Mouse (Mus musculus) left cerebral cortex, postnatal 14 days (tissue): Measurements from ENCODE around the gene Slc26a3. TPM values are rescaled to one million over a fixed set of nuclear protein-coding genes. Genes with fewer than 3 reads are reported as not detected.
"Not testable (repeated sequence)": the region's sequence is repeated elsewhere in the genome, so short reads cannot be mapped to it uniquely, and the experiment has no call there.

Experiments
- DNase-seq, 2 experiments: peaks; one replicate each; pipeline ENCODE4 v3.0.0; 2021 to 2022; ENCODE audit warnings: low spot score in 2 of 2, mixed read lengths in 1 of 2
- intact Hi-C: fragments of 180-260 bp; cut with DNase I; formaldehyde crosslinking; loops from one replicate; pipeline ENCODE4 v1.15.1; 2025
- total RNA-seq, 2 experiments: library from RNA; stranded (reverse); gene quantifications; 2 replicates each; pipeline ENCODE4 v1.2.3; 2021

Gene Slc26a3
- total RNA-seq, 2 experiments from 2014 or later: 0.11 to 0.25 TPM

DNA sequence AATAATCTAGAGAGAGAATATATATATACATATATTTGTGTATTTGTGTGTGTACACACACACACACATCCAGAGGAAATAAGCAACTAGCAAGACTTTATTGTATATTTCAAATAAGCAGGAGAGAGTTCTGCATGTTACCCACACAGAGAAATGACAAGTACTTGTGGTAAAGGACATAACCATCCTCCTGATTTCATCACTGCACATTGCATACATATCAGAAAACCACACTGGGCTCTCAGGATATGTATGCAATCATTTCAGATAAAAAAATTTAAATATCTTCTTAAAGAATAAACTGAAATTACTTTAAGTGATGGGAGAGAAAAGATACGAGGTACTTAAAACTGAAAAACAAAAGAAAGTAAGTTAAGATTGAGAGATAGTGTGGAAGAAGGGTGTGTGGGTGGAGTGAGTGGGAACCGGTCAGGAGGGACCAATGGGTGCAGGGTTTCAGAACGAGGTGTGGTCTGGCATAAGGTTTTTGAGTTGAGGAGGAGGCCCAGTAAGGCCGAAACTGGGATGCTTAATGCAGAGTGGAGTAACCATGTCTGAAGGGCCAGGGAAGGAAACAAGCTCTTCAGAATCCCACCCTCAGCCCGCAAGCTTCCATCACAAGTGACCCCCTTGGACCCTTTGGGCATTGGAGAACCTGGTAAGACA, 14.0 kb downstream of the Slc26a3 start:
- DNase-seq: no peak
- intact Hi-C loops: no loop called here

DNA sequence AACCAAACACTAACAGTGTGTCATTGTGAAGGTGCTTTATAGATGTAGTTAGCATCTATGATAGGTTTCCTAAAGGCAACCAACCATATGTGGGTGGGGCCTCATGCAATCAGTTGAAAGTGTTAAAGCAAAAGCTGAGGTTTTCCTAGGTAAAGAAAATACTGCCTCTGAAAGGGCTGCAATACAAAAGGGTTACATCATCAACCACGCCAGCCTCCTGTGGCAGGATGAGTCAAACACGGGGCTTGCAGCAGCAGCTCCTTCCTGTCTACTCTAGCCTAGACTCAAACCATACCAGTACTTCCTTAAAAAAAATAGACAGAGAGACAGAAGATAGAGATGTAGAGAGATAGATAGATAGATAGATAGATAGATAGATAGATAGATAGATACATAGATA, 25.3 kb downstream of the Slc26a3 start:
- no peak for DNase-seq
- intact Hi-C loops: no loop called here

DNA sequence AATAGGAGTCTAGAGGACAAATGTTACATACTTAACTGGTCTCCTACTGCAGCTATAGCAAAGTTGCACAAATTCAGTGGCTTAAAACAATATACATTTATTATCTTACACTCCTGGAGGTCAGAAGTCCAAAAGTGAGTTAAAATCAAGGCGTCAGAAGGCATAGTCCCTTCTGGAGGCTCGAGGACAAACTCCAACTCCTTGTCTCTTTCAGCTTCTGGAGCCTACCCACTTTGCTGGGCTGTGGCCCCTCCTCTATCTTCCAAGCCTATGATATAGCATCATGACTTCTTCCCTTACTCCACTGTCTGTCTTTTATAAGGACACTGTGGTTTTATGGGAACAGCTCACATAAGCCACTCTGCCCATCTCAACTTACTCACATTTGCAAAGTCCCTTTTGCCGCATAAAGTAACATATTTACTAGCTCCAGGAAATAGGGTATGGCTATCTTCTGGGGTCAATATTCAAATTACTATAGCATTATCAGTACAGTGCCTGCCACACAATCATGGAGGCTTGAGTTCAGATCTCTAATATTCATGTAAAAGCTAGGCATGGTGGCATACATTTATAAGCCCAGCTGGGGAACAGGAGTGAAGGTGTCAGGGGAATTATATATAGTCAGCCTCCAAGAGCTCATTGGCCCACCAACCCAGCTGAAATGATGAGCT, 31.4 kb downstream of the Slc26a3 start:
- intact Hi-C loops: no loop called here
- DNase-seq: no peak

DNA sequence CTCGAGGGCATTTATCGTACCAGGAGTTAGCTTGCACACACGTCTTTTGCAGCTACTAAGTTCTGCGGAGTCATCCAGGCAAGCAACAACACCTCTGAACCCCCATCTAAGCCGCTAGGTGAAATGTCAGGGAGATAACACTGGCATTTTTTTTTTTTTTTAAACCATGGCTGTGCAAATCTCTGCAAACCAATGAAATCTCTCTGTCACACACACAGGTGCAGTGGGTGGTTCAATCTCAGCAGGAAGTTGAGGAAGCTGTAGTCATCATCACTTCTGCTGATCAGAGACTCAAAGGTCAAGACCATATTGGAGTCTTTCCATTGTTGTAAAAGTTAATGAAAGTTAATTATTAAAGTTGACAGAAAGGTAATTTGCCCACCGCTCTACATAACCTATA, 47.1 kb downstream of the Slc26a3 start:
- intact Hi-C loops: no loop called here
- no peak for DNase-seq

DNA sequence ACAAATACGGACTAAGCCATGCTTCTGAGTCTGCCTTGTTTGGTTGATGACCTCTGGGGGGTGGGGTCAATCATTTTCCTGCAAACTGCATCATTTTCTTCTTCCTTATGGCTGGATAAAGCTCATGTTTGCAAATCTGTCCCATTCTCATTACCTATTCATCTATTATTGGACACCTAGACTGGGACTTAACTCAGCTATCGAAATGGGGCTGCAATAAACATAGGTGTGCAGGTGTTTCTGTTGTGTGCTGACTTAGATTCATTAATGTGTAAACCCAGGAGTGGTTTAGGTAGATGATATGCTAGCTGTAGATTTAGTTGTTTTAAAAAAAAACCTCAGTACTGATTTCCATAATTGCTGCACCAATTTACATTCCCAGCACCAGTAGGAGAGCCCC, 48.9 kb downstream of the Slc26a3 start:
- intact Hi-C loops: no loop called here
- DNase-seq: no peak

DNA sequence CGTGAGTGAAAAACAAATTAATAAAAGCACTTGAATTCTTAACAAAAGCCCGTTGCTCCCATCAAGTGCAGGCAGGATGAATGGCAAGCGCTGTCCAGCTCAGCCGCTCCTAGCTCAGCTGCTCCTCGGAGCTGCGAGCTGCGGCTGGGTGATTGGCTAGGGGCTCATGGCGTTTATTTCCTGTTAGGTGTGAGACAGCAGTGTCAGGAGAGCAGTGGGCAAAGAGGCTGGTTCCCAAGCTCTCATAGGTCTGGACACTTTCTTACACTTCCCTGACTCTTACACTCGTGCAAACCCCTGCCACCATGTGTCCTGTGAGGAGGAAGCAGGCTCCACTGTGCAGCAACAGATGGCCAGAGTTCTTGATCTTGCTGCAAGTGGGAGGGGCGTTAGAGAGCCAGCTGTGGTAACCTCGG, 53.5 kb downstream of the Slc26a3 start:
- intact Hi-C loops: no loop called here
- DNase-seq: no peak

DNA sequence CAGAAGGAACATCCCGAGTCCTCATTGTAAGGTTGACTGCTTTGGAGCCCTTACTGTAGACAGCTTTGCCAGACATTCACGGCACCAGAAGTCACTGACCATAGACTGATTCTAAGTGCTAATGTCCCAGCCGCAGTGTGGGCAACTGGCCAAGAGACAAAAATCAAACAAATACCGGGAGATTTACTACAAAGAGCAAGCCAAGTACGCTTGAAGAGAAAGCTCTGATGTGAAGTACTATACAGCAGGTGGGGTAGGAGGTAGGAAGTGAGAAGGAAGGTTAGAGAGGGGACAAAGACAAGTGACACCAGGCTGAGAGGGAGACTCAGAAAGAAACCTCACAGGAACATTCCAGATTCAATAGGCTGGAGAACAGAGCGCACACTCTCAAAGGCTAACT, 54.2 kb downstream of the Slc26a3 start:
- no peak for DNase-seq
- intact Hi-C loops: no loop called here

DNA sequence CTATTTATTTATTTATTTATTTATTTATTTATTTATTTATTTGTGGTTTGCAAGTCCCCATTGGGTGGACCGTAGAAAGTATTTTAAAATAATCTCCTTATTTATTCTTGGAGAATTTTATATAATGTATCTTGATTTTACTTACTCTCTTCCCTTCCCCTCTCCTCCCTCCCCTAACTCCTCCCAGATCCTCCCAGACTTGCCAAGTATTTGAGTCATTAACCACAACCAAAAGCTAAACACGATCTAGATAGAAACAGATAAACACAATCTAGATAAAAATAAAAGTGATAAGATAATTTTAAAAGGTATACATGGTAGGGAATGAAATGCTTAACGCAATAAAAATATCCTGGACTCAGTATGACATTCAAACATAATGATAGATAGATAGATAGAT, 58.7 kb downstream of the Slc26a3 start:
- DNase-seq: no peak
- intact Hi-C loops: no loop called here

DNA sequence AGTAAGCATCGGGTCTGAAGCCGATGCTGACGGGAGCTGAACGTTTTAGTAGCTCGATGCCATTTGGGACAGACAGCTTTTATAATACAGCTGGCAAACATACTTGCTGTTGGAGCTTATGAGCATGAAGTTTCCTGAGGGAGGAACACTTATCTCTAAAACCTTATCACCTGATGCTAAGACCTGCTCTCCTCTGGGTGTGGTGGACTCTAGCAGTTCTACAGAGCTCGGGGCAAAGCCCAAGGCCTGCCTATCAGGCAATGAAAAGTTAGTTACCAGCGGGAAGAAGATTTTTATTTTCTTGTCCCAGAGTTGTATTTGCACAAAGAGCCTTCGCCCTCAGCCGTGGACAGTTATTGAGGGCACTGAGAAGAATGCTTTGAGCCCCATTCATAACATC, 65.6 kb downstream of the Slc26a3 start:
- DNase-seq: no peak
- intact Hi-C loops: loop anchor here (10.0 kb wide), 1 partner anchor 81 kb away; no protein-coding TSS in a partner anchor

DNA sequence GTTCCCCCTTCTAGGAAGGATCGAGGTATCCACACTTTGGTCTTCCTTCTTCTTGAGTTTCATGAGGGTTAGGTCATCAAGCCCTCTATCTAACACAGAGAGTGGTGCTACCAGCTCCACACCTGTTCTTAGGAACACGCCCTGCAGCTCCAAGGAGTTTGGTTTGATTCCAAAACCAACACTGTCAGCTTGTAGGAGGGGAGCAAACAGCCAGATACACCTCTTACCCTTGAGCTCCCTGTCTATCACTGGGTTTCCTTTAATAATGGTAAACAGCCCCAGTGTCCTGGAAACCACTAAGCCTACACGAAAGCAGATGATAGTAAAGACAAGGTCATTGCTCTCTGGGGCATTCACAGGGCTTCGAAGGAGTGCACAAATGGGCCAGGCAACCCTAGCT, 67.8 kb downstream of the Slc26a3 start:
- no peak for DNase-seq
- intact Hi-C loops: loop anchor here (10.0 kb wide), 1 partner anchor 84 kb away; no protein-coding TSS in a partner anchor

DNA sequence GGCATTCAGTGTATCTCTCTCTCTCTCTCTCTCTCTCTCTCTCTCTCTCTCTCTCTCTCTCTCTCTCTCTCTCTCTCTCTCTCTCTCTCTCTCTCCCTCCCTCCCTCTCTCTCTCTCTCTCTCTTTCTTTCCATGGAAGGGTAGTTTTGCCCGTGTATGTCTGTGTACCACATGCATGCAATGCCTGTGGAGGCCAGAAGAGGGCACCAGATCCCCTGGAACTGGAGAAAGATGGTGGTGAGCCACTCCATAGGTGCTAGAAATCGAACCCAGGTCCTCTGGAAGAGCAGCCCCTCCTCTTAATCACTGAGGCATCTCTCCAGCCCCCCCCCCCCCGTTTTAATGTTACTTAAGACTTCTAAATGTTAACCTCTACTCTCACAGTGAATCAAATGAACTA, 69.6 kb downstream of the Slc26a3 start:
- DNase-seq, intact Hi-C loops: not testable (repeated sequence)

DNA sequence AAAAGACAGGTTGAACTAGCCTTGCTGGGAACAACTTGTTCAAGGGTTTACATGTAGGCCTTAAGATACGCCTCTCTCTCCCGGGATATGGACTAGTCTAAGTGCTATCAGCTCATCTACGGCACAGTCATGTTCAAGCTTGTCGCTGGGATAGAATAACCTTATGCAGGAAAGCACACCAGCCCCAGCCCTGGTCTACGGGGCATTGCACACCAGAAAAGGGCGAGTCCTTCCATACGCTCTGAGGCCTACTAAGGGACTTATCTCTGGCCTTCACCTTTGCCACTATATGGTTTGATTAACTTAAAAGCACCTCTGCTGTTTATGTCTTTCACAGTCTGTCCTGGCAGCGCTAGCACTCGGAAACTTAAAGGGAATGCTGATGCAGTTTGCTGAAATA, 70.7 kb downstream of the Slc26a3 start:
- no peak for DNase-seq

DNA sequence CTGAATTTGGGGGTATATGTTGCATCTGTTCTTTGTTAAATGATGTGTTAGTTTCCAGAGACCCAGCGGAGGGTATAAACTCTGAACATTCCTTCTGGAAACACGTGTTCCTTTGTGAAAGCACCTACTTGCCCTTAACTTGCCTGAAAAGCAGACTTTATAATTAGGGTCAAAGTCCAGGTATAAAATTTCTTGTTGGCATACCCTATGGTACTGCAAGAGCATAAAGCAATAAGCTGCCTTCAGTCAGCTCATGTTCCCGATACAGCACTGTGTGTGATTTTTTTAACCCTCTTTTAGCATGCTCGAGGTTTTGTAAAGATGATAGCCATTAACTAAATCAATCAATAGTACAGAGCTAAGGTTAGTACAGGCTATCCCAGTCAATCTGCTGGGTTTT, 71.9 kb downstream of the Slc26a3 start:
- intact Hi-C loops: no loop called here
- no peak for DNase-seq

More for the DNA sequence above, 70.7 kb downstream of the Slc26a3 start:
- intact Hi-C loops: no loop called here

DNA sequence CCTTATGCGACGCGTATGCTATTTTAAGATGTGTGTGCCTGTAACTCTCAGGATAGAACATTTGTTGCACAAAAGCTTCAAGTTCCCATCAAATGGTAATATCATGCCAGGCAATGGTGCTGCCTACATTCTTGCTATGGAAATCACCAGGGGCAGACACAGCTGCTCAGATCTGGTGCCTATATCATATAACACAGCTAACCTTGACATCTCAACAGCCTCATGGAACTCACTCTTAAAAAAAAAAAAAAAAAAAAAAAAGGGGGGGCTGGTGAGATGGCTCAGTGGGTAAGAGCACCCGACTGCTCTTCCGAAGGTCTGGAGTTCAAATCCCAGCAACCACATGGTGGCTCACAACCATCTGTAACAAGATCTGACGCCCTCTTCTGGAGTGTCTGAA, 87.5 kb downstream of the Slc26a3 start:
- DNase-seq, intact Hi-C loops: not testable (repeated sequence)

DNA sequence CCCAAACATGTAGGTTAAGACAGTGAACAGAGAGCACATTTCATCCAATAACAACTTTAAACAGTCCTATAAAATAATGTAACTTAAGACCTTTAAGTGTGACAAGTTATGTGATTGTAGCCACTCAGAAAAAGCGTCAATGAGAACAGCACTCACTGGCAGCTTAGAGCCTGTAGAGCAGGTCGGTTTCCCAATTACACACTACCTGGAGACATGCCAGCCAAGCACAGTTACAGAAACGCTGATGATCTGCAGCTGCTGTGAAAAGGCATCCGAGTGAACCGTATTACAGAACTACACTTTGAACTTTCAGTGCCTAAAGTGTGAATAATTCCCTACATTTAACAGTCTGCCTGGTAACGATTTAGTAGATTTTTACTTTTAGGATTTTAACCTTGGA, 95.8 kb downstream of the Slc26a3 start:
- intact Hi-C loops: no loop called here
- DNase-seq: no peak

DNA sequence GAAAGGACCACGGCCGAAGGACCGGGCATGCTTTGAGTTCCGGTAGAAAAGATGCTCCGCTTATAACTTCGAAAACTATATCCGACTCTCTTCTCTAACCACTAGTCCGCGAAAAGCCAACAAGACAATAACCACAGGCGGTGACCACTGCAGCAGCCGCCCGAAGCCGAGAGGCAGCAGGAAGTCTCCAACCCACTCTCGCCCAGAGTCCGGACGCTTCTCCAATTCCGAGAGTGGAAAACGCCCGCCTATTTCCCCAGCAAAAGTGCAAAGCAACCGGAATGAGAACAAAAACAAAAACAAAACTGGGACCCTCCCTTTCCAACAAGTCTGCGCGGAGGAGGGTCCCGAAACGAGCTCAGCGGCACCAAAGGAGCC, 108.3 kb downstream of the Slc26a3 start:
- no peak for DNase-seq
- intact Hi-C loops: no loop called here

DNA sequence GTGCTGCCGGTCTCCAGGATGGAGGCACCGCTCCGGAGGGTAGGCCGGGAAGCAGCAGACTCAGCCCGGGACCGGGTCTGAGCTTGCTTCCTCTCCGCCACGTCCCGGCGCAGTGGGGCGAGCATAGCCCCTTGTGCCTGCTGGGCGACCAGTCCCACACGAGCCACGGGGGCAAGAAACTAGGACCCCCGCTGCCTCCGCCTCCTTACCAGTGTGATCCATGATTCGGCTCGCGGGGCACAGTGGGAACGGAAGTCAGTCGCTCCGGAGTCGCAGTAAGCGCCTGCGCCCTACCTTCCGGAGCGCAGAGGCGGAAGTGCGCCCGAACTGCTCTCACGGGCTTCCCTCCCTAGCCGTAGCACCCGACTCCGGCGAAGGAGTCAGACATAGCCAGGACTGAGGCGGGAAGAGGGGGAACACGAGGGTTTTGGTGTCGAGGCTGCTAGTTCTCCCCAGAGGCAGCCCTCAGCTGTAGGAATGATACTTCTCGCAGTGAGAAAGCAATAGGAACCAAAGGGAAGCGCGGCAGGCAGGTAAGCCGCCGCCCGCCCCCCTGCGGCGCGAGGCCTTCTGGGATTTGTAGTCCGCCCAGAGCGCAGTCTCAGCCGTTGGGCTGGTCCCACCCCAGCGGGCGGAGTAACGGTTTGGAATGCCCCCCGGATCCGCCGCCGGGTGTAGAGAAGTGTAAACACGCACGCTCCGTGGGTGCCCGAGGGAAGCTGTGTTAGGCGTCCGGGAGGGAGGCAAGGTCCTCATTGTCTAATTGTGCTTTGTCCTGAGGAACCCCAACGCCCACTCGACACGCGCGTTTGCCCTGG, 108.9 kb downstream of the Slc26a3 start, which contains the start of gene Cbll1:
TSS of gene Cbll1 (minus strand) at position 303 of the 818 bp plus-strand sequence.
- intact Hi-C loops: loop anchor here (10.0 kb wide), 2 partner anchors 125 to 135 kb away; partner anchors contain the start of gene Bcap29
- peak; percentile 94 to 95 for DNase-seq

DNA sequence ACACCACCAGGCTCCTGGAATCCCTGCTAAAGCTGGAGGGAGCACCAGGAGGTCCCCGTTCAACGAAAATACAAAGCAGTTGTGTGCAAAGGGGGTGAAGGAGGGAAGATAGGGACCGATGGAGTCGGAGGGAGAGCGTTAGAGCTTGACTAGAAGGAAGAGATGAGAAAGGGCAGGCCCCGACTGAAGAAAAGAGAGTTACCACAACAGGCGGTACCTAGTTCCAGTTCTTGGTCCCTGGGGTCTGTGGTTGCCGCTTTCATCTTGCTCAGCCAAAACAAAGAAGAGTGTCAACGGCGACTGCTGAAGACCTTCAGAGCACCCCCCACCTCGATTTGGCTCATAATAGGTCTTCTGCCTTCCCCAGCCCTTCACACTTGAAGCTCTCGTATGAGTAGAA, 109.5 kb downstream of the Slc26a3 start:
- intact Hi-C loops: loop anchor here (10.0 kb wide), 2 partner anchors 125 to 135 kb away; partner anchors contain the start of gene Bcap29

DNA sequence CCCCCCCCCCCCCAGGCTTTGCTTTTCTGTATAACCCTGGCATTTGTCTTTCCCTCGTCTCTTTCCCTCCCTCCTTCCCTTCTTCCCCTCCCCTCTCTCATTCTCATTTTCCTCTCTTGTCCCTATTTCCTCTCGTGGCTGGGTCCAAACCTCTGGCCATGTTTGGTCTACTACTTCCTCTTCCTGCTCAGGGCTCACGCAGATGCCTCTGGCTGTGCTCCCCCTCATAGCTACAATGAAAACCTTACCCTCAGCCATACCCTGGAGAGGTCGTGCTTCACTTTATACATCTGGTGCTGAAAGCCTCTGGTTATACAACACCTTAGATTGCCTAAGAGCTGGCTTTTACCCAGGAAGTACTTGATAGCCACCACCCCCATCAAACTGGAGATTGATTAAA, 110.6 kb downstream of the Slc26a3 start:
- intact Hi-C loops: loop anchor here (10.0 kb wide), 2 partner anchors 126 to 134 kb away; partner anchors contain the start of gene Bcap29
- no peak for DNase-seq

More for the DNA sequence above, 109.5 kb downstream of the Slc26a3 start:
- DNase-seq: no peak

DNA sequence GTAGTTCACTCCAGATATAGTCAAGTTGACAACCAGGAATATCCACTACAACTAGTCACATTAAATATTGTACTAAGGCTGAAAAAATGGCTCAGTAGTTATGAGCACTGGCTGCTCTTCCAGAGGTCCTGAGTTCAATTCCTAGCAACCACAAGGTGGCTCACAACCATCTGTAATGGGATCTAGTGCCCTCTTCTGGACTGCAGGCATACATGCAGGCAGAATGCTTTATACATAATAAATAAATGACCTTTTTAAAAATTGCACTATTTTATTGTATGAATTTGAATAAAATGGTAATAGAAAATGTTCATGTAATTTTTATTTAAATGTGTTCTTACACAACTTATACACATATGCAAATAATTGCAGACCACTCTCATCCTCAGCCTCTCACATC, 112.5 kb downstream of the Slc26a3 start:
- DNase-seq: no peak
- intact Hi-C loops: loop anchor here (10.0 kb wide), 2 partner anchors 128 to 132 kb away; partner anchors contain the start of gene Bcap29
